Mouse (Mus musculus) cerebellum, adult 2 months (tissue): ENCODE results near the gene Syt2.

ENCODE experiments used
- CTCF ChIP-seq: fragments of 200-500 bp; IDR thresholded peaks from 2 replicates; pipeline ENCODE4 v1.5.1; 2011; ENCODE audit warnings: low read depth, mild to moderate bottlenecking, control low read depth, low read length, moderate library complexity, borderline replicate concordance; ENCODE audit not compliant: insufficient read depth
- POLR2A ChIP-seq: fragments of 200-500 bp; IDR thresholded peaks from 2 replicates; pipeline ENCODE4 v1.6.1; 2011; ENCODE audit warnings: low read length, control low read depth, borderline replicate concordance; ENCODE audit not compliant: insufficient read depth

DNA sequence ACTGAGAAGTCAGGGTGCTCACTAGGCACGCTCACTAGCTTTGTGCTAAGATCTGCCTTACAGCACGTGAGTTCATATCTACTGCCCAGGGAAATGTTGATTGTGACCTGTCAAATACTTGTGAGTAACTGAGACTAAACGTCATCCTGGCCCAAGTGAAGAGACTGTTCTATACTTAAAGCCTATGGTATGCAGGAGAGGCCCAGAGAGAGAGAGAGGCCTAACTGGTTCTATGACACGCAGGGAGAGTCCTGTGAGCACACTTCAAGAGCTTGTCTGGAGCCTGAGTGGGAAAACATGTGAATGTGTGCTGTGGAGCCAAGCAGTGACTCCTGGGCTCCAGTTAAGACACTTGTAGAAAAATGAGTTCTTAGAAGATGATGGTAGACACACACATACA is 137.5 kb downstream of the Syt2 start:
- TF ChIP-seq CTCF (no peak), POLR2A (no peak)
